Mouse (Mus musculus) liver, embryonic 14.5 days (tissue): ENCODE data around the gene Gm48552.

Experiments used
- CTCF ChIP-seq: IDR thresholded peaks from 2 replicates; pipeline ENCODE4 v1.5.1; 2016; ENCODE audit warnings: antibody characterized with exemption, low read depth, control low read depth
- EP300 ChIP-seq: IDR thresholded peaks from 2 replicates; pipeline ENCODE4 v1.6.1; 2016; ENCODE audit warnings: antibody characterized with exemption, low read depth

GRCm38 (mm10) chr10:81406504-81407440 is 18.0 kb downstream of the Gm48552 start:
- no peak for TF ChIP-seq CTCF
- no peak for TF ChIP-seq EP300
